Mouse (Mus musculus): Measurements from ENCODE around the gene Pex3.

DNA sequence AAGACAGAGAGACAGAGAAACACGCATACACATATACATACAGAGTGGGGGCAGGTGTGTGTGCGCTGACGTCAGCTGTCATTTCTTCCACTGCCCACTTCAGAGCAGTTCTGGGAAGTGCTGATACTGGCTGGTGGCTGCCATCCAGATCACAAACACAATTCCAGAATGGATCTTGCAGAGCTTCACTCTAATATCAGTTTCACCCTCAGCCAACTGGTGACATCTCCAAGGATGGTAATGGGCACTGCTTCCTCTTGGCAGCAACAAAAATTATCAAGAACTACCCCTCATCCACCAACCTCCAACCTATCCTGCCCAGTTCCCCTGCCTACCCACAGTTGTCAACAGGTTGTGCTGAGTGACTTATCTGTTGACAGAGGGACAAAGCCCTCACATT, 56.6 kb downstream of the Pex3 start:
- no peak for TF ChIP-seq POLR2A (IDR thresholded peaks at IDR 0.05; ENCODE audit: extremely low read depth, insufficient read depth, low read length)
- no peak for TF ChIP-seq CTCF (IDR thresholded peaks at IDR 0.05; ENCODE audit: low read depth, low read length)

All from liver, adult 2 months (tissue).